Mouse (Mus musculus) midbrain, postnatal 0 days (tissue): ENCODE measurements around the gene Tmem18. TPM values are rescaled to one million over a fixed set of nuclear protein-coding genes. Genes with fewer than 3 reads are reported as not detected.

Experiments
- ATAC-seq: fragments of 200-750 bp; cut with Nextera tagmentation; 2 replicates; pipeline ENCODE4 v1.8.0; 2017; ENCODE audit warnings: moderate number of reproducible peaks, mild to moderate bottlenecking, moderate TSS enrichment, moderate library complexity; ENCODE audit not compliant: low FRiP score
- DNase-seq: peaks from one replicate; pipeline ENCODE4 v3.0.0-alpha.2; 2015; ENCODE audit warnings: low spot score
- H3K27ac ChIP-seq: fragments of 300-500 bp; sonication (generic); 2 replicates; pipeline ENCODE4 v1.5.1; 2014; ENCODE audit warnings: low read depth, mild to moderate bottlenecking, low read length, mixed read lengths
- H3K27me3 ChIP-seq: fragments of 300-500 bp; sonication (generic); 2 replicates; pipeline ENCODE4 v1.6.1; 2014; ENCODE audit warnings: low read length, control low read depth, mixed read lengths; ENCODE audit not compliant: insufficient read depth
- H3K36me3 ChIP-seq: fragments of 300-500 bp; sonication (generic); 2 replicates; pipeline ENCODE4 v1.6.1; 2014; ENCODE audit warnings: low read length, control low read depth, mixed read lengths; ENCODE audit not compliant: insufficient read depth
- H3K4me1 ChIP-seq: fragments of 300-500 bp; sonication (generic); 2 replicates; pipeline ENCODE4 v1.6.1; 2014; ENCODE audit warnings: mild to moderate bottlenecking, control low read depth, antibody characterized with exemption, low read length, mixed read lengths; ENCODE audit not compliant: insufficient read depth
- H3K4me2 ChIP-seq: fragments of 300-500 bp; sonication (generic); 2 replicates; pipeline ENCODE4 v1.6.1; 2014; ENCODE audit warnings: low read depth, mild to moderate bottlenecking, low read length, mixed read lengths; ENCODE audit not compliant: poor library complexity, severe bottlenecking
- H3K4me3 ChIP-seq: fragments of 300-500 bp; sonication (generic); 2 replicates; pipeline ENCODE4 v1.5.1; 2014; ENCODE audit warnings: low read depth, mild to moderate bottlenecking, low read length, moderate library complexity
- H3K9ac ChIP-seq: fragments of 300-500 bp; sonication (generic); replicated peaks from 2 replicates; pipeline ENCODE4 v1.6.1; 2014; ENCODE audit warnings: mild to moderate bottlenecking, low read length, moderate library complexity, mixed read lengths; ENCODE audit not compliant: poor library complexity, severe bottlenecking
- H3K9me3 ChIP-seq: fragments of 300-500 bp; sonication (generic); 2 replicates; pipeline ENCODE4 v1.6.1; 2016; ENCODE audit warnings: low read length, control low read depth
- CTCF ChIP-seq: IDR thresholded peaks from 2 replicates; pipeline ENCODE4 v1.5.1; 2016; ENCODE audit warnings: antibody characterized with exemption, mild to moderate bottlenecking
- WGBS: fragments of 180-500 bp; shearing (Covaris S2); extraction: QIAGEN DNeasy Blood & Tissue Kit; methylation state at CpG from one replicate; pipeline ENCODE4 v1.1.7; 2014; 5-methylcytosine and 5-hydroxymethylcytosine counted together
- microRNA-seq: library from miRNA; unstranded; fragments of <30 nt; microRNA quantifications from one replicate; pipeline ENCODE4, GENCODE M21; 2016; ENCODE audit warnings: borderline number of aligned reads
- polyA plus RNA-seq: library from polyadenylated mRNA; unstranded; fragments of >200 nt; fragmentation: Nextera tagmentation; extraction: Ambion mirVana; gene quantifications from 2 replicates; pipeline ENCODE4 v1.2.1, GENCODE M21; 2015
- total RNA-seq: library from RNA; depleted of rRNA; stranded (reverse); fragments of >200 nt; gene quantifications from 2 replicates; pipeline ENCODE4 v1.2.3, GENCODE M21; 2014; rRNA removed

Tmem18 gene
- total and polyA plus RNA-seq, 2 experiments from 2014 or later: 42.7 to 43.9 TPM

DNA sequence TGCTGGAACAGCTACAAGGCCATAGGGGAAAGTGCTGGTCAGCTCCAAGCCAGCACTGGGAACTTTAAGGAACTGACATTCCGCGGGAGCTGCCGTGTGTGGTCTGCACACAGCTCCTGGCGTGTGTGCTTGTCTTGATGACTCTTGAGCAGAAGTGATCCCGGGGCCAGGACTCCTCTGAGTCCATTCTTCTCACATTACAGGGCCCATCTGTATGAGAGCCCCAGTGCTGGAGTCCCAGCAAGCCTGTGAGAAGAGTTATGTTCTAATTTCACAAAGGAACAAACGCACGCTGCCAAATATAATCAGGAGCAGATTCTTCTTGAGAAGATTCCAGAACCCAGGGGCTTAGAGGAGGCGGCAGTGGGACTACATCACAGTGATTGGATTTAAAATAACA is 34.2 kb downstream of the Tmem18 start:
- Histone ChIP-seq H3K4me1 (no peaks in the 10 kb centered on the region), H3K4me3 (no peak overlapping the region), H3K9ac (no peak overlapping the region), H3K27ac (no peak overlapping the region), H3K27me3 (no peaks in the 10 kb centered on the region), H3K9me3 (no peaks in the 10 kb centered on the region), H3K36me3 (no peaks in the 10 kb centered on the region), H3K4me2 (no peak overlapping the region)
- DNase-seq (no peak), ATAC-seq (no peak)
- TF ChIP-seq CTCF: no peak
- 77% methylated on average over 8 of the region's 8 CpGs for WGBS

DNA sequence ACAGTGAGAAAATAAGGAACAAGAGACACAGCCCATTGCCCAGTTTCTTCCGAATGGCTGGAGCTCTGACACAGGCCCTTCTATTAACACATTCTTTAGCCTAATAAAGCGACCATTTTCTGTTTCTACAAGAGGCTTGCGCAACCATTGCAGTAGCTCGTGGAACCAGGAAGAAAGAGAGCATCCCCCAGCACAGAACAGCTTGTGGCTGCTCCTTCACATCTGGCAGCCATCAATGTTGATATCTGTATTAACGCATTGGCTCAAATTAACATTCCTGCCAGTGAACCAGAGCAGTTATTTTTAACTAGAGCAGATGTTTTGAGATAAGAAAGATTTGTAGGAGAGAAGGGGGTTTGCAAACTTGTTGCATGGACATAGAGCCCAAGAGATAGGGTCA is 44.2 kb downstream of the Tmem18 start:
- no peaks in the 10 kb centered on the region for H3K9me3 ChIP-seq
- DNase-seq (no peak), ATAC-seq (no peak)
- H3K27ac ChIP-seq: no peak overlapping the region
- 78% methylated on average over 5 of the region's 5 CpGs for WGBS
- no peaks in the 10 kb centered on the region for H3K36me3 ChIP-seq
- H3K4me2 ChIP-seq: no peak overlapping the region
- H3K4me3 ChIP-seq: no peak overlapping the region
- no peak for TF ChIP-seq CTCF
- no peaks in the 10 kb centered on the region for H3K27me3 ChIP-seq
- H3K9ac ChIP-seq: no peak overlapping the region
- H3K4me1 ChIP-seq: no peaks in the 10 kb centered on the region

DNA sequence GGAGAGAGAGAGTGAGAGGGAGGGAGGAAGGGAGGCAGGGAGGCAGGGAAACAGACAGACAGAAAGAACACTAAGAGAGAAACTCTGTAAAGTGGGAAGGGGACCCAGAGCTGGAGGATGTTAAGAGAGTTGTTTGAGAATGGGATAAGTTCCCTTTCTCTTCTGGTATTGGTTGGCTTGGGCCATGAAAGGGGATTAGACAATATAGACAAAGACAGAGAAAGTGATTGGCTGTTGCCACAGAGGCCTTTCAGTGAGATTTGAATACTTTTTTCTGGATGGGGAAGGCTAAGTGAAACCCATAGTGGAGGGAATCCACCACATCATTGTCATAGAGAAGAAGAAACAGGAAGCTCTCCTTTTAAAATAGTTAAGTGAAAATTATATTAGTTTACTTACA is 50.3 kb downstream of the Tmem18 start:
- Histone ChIP-seq H3K9ac (no peak overlapping the region), H3K4me1 (no peaks in the 10 kb centered on the region), H3K9me3 (no peaks in the 10 kb centered on the region), H3K27ac (no peak overlapping the region), H3K4me2 (no peak overlapping the region), H3K27me3 (no peaks in the 10 kb centered on the region), H3K4me3 (no peak overlapping the region), H3K36me3 (no peaks in the 10 kb centered on the region)
- no peak for ATAC-seq
- no peak for DNase-seq
- no peak for TF ChIP-seq CTCF

Small RNA genes within 50 kb of the gene (microRNA-seq; reads per million reads assigned to microRNA genes)
- not detected for gene Gm25243

Other genes with a start within 250 kb of the Tmem18 start
- gene Sntg2, start 211.1 kb upstream of the Tmem18 start, total RNA-seq: 6.4 and 11.7 TPM in 2 replicates
- gene Sntg2, start 211.1 kb upstream of the Tmem18 start, polyA plus RNA-seq: 4.3 and 5.0 TPM in 2 replicates